Mouse (Mus musculus) ovary, postnatal 10 days (tissue): Measurements from ENCODE around the gene Gm21969.

Experiments
- DNase-seq: peaks from one replicate; pipeline ENCODE4 v3.0.0; 2022; ENCODE audit warnings: low spot score

The Gm21969 gene

DNA sequence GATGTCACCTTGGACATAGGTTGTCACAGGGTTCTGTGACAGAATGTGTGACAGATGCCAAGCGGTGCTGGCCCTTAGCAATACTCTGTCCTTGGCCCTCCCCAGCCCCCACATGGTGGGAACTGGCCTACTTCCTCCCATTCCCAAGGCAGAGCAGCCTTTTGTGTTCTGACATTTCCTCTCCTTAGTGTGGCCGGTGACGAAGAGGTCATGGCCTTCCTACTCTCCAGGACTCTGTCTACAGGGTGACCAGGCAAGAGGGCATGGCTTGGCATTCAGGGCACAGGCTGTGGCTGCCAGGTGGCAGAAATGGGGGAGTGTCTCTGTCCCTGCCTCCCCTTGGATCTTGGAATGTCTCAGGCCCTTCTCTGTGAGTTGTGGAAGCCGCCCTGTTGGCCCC, 15.6 kb upstream of the Gm21969 start:
- DNase-seq: no peak

DNA sequence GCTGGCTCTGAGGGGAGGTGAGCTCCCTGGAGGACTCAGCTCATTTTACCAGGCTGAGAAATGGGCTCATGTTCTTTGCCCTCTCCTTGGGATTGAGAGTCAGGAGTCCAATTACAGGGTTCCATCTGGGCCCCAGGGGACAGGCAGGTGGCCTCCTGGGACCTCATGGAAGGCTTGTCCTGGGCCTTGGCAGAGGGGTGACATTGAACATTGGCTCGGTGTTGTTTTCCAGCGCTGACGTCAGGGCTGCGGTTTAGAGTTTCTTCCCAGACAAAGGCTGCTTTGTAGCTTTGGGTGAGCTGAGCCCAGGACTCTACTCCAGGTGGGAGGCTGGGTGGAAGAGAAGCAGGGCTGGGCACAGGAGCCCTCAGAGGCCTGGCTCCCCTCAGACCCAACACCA, 15.2 kb upstream of the Gm21969 start:
- DNase-seq: no peak

DNA sequence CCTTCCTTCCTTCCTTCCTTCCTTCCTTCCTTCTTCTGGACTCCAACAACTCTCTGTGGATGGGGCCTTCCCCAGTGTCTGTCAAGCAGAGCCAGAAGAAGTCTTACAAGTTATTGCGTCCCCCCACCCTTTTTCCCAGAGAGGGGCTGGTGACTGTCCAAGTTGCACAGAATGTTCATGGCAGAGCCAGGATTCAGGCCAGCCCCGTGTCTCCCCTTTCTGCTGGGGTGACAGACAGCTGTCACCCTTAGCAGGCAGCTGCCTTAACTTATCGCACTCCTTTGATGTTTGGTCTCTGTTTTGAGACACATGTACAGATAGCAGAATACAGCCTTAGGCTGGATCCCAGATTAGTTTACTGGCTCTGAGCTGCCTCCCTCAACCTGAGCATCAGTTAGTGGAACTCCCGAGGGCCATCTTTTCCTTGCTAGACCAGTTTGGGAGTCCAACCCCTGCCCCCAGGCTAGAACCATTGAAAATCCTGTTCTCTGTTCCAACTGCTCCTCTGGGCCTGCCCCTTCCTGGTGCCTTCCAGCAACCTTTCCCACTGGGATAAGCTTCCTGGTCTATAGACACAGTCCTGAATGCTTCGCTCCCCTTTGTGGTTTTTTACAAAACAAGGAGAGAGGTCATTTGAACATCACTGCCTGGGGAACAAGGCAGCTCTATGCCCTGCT, 13.5 kb upstream of the Gm21969 start:
- no peak for DNase-seq

DNA sequence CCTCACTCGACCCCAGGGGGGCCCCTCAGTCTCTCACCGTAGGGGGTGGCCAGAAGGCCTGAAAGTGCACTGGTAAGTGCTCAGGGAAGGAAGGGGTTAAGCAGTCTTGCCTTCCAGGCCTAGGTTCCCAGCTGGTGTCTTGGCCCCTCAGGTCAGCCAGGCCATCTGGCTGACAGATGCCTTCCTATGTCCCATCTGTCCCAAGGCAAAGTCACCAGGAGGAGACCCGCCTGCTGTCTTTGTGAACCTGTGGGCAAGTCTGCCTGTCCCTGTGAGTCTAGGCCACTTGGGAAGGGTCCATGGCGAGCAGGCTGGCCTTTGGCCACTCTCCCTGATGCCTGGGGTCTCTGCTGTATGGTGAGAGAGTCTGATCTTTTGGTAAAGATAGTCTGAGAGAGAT, 12.5 kb upstream of the Gm21969 start:
- no peak for DNase-seq

DNA sequence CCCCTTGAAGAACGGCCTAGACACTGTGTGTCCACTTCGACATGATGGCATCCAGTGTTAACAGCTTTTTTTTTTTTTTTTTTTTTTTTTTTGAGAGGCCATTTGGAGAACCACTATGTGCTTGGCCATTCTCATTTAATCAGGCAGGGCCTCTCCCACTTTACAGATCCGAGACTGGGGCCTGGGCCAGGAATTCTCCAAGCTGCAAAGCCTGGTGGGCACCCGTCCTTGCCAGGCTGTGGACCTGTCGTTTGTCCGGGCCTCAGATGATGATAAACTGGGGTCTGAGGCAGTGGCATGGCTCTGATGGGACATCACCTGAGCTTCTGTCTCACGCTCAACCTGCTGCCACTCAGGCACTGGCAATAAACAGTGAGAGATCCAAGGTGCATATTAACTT, 10.1 kb upstream of the Gm21969 start:
- DNase-seq: no peak

DNA sequence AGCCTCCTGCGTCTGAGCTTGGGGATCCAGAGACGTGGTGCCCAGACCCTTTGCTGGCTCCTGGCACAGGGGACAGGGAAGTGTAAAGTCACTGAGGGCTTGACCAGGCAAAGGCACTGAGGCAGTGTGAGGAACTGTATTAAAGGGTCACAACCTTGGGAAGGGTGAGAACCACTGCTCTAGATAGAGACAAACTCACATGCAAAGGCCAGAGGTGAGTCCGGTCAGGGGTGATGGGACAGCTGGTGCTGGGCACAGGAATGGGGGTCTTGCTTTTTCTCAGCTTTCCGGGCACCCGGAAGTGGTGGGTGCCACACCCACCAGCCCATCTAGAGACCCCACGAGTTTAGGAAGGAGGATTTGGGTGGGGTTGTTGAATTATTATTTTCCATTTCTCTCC, 9.6 kb upstream of the Gm21969 start:
- DNase-seq: no peak

DNA sequence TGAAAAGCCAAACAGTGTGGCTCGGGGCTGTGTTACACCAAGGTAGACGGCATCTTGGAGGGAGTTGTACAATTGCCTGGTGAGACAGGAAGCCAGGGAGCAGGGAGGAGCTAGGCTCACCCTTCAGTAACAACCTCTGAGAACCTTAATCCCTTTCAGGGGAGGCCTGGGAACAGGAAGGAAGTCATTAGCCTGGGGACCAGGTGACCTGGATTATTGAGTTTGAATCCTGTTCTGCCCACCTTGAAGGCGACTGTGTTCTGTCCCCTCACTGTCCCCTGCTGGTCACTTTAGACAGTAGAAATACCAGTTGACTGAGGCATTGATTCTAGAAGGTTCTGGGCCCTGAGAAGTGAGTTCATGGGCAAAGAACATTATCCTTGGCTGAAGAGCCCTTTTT, 8.9 kb upstream of the Gm21969 start:
- DNase-seq: no peak

DNA sequence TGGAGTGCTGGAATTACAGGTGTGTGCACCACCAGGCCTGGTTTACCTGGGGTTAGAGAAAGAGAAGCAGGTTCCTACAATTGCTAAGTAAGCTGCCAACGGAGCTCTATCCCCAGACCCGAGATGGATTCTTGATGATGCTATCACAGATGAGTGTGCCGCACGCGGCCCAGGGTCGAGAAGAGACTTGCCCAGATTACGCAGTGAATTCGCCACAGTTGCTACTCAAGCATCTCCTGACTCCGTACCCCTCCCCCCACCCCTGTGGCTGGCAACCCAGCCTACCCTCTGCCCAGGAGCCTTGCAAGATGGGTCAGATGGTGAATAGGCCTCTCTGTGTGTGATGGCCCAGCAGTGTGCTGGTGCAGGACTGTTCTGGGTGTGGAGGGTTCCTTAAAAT, 6.3 kb upstream of the Gm21969 start:
- no peak for DNase-seq

DNA sequence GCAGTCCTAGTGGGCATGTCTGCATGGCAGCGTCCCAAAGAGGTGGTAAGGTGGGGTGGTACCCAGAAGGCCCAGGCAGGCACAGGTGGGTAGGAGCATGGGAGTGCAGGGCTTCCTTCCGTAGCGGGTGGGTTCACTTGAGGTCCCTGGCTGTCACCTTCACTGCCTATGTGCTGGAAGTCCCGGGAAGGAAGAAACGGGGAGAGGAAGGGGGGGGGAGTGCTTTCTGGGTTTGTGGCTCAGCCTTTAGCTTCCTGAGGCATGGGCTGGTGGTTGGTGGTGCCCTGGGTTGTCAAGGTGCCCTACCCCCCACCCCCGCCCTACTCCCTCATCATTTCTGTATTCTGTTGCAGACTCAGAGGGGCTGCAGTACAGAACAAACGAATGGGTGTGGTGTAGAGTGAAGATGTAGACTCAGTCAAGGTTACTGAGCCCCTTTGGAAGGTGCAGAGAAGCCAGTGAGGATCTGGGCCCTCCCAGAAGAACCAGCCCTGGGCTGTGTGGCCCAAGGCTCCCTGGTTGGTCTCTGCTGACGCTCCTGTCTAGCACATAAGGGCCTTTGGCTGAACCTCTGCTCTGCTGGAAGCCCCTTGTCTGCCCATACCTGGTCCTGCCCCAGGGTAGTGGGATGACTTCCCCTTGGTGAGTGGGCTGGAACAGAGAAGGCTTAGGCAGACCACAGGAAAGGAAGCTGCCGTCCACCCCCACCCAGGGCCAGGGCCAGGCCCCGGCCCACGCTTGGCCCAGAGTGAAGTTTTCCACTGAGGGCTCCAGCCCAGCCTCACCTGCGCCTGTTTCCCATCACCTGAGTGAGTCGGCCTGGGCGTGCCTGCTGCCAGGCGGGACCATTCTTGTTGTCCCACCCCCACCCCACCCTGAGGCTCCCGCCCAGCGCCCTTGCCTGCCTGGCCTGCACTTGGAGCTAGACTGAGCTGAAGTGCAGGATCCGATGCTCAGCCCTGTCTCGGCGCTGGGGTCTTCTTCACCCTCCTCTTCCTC, 5.4 kb upstream of the Gm21969 start:
- DNase-seq: no peak

DNA sequence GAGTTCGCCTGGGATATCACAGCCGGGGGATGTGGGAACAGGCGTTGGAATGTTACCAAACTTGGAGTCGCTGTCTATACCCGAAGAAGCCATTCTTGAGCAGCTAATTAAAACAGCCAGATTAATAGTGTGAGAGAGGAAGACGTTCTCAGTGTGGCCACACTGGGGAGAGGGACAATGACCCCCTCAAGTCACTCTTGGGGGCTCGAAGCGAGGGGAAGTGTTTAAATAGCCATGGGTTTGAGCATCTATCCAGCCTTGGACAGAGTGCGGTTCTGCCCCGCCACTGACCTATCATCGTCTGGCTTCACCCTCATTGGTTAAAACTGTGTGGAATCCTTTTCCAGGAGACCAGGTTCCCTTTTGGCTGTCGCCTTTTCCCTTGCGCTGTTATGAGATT, 4.6 kb upstream of the Gm21969 start:
- no peak for DNase-seq

DNA sequence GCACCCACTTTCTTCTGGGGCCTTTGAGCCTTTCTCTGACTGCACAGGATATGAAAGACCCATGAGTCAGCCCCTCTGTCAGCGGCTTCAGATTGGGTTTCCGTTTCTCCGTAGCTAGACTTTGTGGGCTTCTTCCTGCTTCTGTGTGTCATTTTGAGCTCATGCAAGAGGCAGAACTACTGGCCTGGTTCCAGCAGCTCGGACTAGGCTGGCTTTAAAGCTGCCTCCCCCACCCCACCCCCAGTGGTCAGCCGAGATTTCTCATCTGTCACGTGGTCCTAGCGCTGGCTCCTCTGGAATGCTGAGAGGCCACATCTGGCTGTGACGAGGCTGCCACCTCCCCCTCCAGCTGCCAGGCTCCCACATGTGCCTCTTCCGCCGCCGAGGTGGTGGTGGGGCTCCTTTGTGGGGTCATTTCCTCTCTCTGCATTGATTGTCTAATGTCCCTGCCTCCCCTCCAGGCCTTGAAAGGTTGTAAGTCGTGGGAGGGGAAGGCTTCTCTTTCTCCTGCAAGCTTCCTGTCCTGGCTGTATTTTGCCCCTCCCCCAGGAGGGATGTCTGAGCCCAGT, 4.0 kb upstream of the Gm21969 start:
- DNase-seq: no peak

DNA sequence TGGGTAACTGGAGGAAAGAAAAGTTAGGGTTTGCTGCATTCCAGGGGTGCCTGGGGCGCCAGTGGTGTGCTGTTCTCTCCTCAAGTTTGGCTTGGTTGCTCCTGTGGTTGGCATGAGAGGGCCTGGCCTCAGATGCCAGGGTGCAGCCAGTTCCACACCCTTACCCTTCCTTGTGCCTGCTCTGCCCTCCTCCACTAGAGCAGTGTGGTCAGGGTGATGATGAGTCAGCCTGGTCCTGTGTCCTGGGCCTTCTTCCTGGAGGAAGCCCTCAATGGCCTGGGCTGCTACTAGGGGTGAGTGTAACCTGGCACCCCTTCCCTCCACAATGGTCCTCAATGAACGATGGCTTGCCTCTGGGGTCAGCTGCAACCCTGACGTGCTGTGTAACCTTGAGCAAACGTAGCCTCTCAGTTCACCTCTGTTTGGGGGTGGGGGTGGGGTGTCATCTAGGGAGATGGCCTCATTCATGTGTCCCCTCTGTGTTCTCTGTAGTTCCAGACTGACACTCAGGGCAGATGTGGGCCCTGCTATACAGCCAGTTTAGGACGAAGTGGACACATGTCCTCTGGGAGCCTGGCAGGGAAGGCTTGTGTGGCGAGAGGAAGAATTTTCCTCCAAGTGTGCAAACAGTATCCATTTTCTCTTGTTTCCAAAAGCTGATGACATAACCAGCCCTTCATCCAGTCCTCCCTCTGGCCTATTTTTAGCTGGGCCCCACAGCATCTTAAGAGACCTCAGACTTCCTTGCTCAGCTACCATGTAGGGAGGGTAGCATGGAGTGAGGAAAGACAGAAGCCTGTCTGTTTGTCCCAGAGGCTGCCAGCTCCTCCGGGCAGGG, 1.2 kb upstream of the Gm21969 start:
- no peak for DNase-seq

DNA sequence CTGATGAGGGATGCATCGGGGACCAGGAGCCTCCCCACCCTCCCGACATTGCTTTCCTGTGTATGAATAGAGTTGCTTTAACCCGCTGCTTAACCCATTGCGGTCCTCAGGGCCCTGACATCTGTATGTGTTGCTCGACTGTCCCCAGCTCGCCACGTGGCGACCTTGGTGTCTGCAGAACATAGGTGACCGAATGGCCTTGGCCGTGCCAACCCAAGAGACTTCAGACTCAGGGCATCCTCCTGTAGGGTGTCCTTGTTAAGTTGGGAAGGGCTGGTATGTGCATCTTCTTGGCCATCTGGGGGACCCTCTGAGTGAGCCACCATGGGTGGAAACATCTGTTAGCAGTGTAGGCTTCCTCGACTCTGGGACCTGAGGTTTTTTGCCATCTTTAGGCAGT, 2.2 kb downstream of the Gm21969 start:
- no peak for DNase-seq

DNA sequence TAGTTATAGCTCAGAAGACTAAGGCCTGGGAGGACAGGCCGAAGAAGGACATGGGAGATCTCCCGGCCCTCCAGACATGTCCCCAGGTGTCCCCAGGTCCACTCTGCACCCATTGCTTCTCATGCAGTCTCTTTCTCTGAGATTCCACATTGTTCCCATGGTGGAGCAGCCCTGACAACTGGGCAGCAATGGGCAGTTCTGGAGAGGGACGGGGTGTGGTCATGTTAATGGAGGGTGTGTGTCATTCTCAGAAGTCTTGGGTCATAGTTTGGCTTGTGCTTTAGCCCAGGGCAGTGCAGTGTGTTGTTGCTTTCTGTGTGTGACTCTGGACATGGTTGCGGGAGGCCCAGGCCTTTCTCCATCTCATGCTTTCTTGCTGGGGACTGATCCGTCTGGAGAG, 3.7 kb downstream of the Gm21969 start:
- no peak for DNase-seq

DNA sequence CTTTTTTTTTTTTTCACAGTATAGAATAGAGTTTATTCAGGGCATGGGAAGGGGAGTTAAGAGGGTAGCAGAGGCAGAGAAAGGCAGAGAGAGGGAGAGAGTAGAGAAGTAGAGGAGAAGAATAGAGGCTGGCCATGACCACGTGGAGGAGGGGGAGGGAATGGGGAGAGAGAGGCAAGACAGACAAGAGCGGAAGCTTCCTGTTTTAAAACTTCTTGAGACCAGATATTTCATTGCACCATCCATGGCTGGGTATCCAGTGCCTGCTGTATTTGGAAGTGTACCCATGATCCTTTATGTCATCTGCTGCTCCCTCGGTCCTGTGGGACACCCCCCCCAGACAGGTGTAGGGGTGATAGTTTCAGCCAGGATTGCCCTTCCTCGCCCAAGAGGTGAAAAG, 6.0 kb downstream of the Gm21969 start:
- no peak for DNase-seq

DNA sequence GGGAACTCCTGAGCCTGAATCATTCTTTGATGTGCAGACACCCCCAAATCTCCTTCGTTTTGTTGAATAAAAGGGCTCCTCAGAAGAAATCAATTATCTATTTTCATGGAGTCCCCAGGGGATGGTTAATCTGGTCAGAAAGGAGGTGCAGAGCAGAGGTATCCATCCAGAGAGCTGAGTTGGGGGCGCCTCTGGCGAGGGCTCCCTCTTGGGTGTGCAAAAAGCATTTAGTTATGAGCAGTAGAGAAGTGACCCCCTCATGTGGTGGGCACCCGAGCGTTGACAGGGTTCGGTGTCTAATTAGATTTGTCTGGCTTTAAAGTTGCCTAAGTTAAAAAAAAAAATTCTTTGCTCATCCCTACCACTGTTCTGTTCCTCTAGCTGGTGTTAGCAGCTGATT, 8.0 kb downstream of the Gm21969 start:
- no peak for DNase-seq

DNA sequence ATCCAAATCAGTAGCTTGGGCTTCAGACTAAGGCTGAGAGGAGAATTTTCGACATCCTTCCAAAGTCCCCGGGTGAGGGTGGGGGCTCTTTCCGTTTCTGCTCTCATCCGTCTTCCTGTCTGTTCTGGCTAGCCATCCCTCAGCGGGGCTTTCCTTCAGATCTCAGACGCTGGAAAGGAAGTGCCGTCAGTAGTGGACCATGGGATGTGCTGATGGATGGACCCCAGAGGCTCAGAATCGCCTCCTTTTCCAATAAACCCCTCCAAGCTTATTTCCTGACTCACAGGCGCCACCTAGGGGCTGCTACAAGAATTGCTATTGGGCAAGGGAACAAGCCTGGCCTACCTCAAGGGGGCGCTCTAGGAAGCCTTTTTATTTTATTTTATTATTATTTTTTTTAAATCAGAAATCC, 8.6 kb downstream of the Gm21969 start:
- DNase-seq: peak; percentile 64

DNA sequence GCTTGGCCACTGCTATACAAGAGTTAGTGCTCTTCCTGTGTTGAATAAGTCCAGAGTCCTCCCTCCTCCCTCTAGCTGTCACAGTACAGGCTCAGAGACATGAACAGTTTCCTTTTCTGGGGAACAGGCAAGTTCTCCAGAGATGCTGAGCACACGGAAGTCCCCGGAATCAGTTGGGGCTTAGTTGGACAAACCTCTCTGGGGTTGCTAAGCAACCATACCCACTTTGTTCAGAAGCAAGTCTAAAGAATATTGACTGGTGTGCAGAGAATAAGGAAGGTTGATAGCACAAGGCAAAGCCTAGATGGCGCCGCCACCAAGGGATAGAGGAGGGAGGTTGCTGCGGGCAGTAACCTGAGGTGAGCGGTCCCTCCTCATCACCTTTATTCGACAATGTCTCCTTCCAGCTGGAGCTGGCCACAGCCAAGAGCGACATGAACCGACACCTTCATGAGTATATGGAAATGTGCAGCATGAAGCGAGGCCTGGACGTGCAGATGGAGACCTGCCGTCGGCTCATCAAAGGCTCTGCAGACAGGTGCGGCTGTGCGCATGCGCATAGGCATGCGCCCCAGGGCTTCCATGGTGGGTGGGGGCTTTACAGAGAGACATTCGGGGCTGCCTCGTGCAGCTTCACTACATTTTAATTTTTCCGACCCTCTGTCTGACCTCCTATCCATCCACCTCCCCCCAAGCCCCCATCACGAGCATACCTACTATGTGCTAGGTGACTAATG, 11.7 kb downstream of the Gm21969 start:
- no peak for DNase-seq

DNA sequence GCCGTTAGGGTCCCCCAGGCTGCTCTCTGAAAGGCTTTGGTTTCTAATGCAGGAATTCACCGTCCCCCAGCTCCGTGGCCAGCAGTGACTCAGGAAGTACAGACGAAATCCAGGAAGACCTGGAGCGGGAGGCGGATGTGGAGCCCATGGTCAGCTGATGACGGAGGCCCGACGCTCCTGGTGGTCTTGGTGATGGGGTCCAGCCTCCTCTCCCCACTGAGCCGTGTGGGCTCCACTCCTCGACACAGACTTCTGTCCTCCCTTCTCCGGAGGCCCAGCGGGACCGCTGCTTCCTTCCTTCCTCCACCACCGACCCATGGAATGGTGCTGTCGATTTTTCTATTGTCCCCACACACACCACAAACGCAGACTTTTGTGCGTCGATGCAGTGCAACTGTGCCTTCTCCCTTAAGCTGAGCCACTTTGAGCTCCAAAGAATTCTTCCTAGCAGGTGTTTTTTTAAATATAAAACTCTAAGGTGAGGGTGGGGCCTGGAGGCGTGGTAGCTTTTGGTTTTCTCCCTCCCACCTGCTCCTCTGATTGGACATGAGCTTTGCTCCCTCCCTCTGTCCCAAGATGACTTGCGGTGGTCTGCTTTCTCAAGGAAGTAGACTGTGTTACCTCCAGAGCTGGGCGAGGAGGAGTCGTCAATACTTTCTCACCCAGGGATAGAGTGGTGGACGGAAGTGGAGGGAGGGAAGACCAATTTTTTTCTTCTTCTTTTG, 13.5 kb downstream of the Gm21969 start:
- no peak for DNase-seq

DNA sequence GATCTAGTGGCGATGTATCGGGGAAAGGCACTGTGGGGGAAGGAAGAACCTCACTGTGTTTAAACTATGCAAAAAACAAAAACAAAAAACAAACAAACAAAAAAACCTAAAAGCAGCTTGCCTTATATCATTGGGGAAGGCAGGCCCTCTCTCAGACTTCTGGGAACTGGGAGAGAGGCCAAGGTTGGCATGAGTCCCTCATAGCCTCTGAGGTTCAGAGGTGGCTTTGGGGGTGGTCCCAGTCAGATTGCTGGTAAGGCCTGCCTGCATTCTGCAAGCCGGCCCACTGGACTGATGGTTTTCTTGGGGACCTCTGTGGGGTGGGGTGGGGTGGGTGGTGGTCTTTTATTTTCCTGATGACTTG, 14.0 kb downstream of the Gm21969 start:
- no peak for DNase-seq

DNA sequence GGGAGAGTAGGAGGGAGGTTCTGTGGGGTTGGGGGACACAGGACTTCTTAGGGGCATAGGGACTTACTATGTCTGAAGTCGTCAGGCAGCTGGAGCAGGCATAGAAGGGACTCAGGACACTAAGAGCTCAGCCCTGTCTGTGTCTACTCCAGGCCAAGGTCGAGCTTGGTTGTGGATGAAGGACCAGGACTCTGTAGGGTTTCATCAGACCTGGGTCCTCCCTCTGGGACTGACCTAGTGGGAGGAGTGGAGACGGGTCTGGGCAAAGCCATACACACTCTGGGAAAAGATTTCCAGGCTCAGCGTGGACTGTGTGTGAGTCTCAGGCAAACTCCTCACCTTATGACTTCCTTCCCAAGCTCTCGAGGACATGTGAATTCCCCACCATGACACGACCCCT, 16.8 kb downstream of the Gm21969 start:
- no peak for DNase-seq
